Mouse (Mus musculus) granulocyte monocyte progenitor cell, adult 5-6 weeks (primary cell): ENCODE results near the gene Rubcnl. TPM values are rescaled to one million over a fixed set of nuclear protein-coding genes. Genes with fewer than 3 reads are reported as not detected.

Experiments used
- ATAC-seq: replicated peaks from 2 replicates; pipeline ENCODE4 v1.8.0; 2016; ENCODE audit warnings: mild to moderate bottlenecking, moderate TSS enrichment, inconsistent platforms; ENCODE audit not compliant: poor library complexity, severe bottlenecking
- total RNA-seq, 2 experiments: library from RNA; stranded (forward) in 1 of 2; stranded (reverse) in 1 of 2; fragments of 200-712, 200-1000 nt in 1 of 2; fragments of >200 nt in 1 of 2; fragmentation: Nextera tagmentation in 1 of 2; gene quantifications; 2 replicates each; pipeline ENCODE4 v1.2.3; 2014 to 2017

The Rubcnl gene
- total RNA-seq, 2 experiments from 2014 or later, result 0.93 to 4.6 TPM

- ATAC-seq, result peak; percentile 31
Observed at GRCm38 (mm10) chr14:75016715-75017020, 841 bp downstream of the Rubcnl start.

GRCm38 (mm10) chr14:75017277-75017676 is 1.4 kb downstream of the Rubcnl start:
- ATAC-seq, result peak; percentile 59

- ATAC-seq, result no peak
Observed at GRCm38 (mm10) chr14:75017877-75018825, 2.3 kb downstream of the Rubcnl start.

GRCm38 (mm10) chr14:75018829-75019228 is 3.0 kb downstream of the Rubcnl start:
- ATAC-seq, result no peak

GRCm38 (mm10) chr14:75020581-75021253 is 4.9 kb downstream of the Rubcnl start:
- peak; percentile 29 for ATAC-seq

GRCm38 (mm10) chr14:75022522-75022921 is 6.7 kb downstream of the Rubcnl start:
- ATAC-seq, result no peak

GRCm38 (mm10) chr14:75024793-75025710 is 9.2 kb downstream of the Rubcnl start:
- peak; percentile 86 for ATAC-seq

- no peak for ATAC-seq
Observed at GRCm38 (mm10) chr14:75030764-75031163, 14.9 kb downstream of the Rubcnl start.

GRCm38 (mm10) chr14:75031999-75032575 is 16.3 kb downstream of the Rubcnl start:
- peak; percentile 68 for ATAC-seq

- ATAC-seq, result no peak
Observed at GRCm38 (mm10) chr14:75032742-75033141, 16.9 kb downstream of the Rubcnl start.

- peak; percentile 96 for ATAC-seq
Observed at GRCm38 (mm10) chr14:75034240-75034639, 18.4 kb downstream of the Rubcnl start.

- no peak for ATAC-seq
Observed at GRCm38 (mm10) chr14:75035431-75035830, 19.6 kb downstream of the Rubcnl start.

- ATAC-seq, result peak; percentile 97
Observed at GRCm38 (mm10) chr14:75045184-75045583, 29.4 kb downstream of the Rubcnl start.

GRCm38 (mm10) chr14:75052451-75052850 is 36.6 kb downstream of the Rubcnl start:
- ATAC-seq, result peak; percentile 28; the same call in 1 of the 2 replicates

- ATAC-seq, result no peak
Observed at GRCm38 (mm10) chr14:75054455-75055343, 38.9 kb downstream of the Rubcnl start.

GRCm38 (mm10) chr14:75056861-75057431 is 41.1 kb downstream of the Rubcnl start:
- ATAC-seq, result peak; percentile 77

GRCm38 (mm10) chr14:75060562-75060961 is 44.7 kb downstream of the Rubcnl start:
- ATAC-seq, result peak; percentile 26; the same call in 1 of the 2 replicates

- ATAC-seq, result no peak
Observed at GRCm38 (mm10) chr14:75063936-75064335, 48.1 kb downstream of the Rubcnl start.

GRCm38 (mm10) chr14:75064520-75064919 is 48.7 kb downstream of the Rubcnl start:
- ATAC-seq, result peak; percentile 45
